Mouse (Mus musculus): Measurements from ENCODE around the gene Sh2d3c.

Gene Sh2d3c

GRCm38 (mm10) chr2:32699680-32700079 is 21.2 kb upstream of the Sh2d3c start:
- peak; percentile 43 to 58 for DNase-seq

GRCm38 (mm10) chr2:32700966-32701743 is 19.7 kb upstream of the Sh2d3c start:
- peak; percentile 41 to 73 for DNase-seq

DNA sequence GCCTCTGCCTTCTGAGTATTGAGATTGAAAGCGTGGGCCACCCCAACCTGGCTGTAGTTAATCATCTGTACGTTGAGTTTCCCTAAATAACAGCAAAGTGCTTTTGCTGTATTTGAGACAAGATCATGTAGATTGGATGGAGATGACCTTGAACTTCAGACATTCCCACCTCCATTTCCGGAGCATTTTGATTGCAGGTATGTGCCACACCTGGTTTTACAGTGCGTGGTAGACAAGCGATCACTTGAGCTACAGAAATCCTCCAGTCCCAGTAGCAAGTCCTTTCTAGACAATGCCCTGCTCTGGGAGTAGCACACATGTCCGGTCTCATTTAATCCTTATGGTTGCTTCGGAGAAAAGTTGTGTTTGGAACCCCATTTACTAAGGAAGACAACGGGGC is 17.8 kb upstream of the Sh2d3c start:
- DNase-seq: no peak

DNA sequence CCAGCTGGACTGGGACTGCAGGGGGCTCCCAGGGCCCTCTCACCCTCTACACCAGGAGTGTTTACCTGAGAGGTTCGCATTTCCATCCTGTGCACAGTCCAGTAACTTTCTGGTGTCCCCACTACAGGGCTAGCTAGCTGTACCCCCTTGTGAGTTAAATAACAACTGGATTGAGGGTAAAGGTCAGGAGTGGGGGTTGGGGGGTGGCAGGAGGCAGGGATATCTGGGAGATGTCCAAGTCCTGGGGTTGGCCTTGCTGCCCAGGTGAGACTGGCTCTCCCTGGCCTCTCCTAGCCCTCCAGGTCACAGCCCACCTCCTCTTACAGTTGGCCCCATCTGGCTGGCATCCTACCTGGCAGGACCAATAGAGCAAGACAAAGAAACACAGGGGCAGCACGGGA is 16.8 kb upstream of the Sh2d3c start, which contains the start of gene Fpgs:
Gene Fpgs (minus strand): TSS at position 125 of the 401 bp plus-strand sequence.
- DNase-seq: peak; percentile 89 to 94

DNA sequence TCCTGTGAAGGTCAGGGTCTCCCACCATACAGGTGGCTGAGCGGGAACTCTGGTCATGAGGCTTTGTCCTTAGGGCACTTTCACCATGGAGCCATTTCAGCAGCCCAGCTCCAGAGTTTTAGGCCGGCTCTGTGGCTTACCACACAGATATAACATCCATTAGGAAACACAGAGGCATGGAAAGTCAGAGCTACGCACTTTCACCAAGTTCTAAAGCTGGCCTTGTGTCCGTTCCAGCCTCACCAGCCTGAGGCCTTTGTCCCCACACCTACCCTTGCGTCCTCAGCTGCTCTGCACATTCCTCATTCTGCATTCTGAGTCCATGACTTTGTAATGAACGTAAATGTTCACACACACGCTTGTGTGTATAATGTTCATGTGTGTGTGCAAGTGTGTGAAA is 15.8 kb upstream of the Sh2d3c start:
- peak in 1 of 2 experiments; percentile 65 for DNase-seq

DNA sequence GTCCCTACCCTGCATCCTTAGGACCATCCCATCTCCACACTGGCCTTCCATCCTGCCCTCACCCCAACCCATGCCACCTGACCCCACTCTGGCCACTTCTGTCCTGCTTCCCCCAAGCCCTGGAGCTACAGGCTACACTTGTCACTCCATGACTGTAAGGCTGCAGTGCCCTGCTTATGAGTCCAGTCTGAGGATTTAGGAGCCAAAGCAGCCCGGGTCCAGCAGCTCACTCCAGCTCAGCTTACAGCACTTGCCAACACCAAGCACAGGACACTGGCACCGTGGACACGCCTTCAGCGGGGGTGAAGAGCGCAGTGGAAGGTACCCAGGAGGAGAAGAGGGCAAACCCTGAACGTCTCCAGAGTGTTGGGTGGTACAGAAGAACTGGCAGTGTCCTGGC is 13.9 kb upstream of the Sh2d3c start:
- DNase-seq: peak in 1 of 2 experiments; percentile 33

DNA sequence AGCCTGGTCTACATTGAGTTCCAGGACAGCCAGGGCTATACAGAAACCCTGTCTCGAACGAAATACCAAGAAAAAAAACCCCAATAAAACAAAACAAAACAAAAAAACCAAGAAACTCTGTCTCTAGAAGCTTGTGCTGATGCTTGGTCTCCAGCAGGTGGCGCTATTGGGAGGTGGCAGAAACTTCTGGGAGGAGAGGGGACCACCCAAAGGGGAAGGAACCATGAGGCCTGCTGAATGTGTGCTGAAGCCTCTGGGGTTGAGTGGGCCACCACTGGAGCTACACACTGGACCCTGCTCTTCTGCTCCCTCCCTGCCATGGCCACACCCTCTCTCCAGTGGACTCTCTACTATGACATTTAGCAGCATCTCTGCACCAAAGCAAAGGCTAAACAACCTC is 12.2 kb upstream of the Sh2d3c start:
- DNase-seq: peak; percentile 55 to 59

DNA sequence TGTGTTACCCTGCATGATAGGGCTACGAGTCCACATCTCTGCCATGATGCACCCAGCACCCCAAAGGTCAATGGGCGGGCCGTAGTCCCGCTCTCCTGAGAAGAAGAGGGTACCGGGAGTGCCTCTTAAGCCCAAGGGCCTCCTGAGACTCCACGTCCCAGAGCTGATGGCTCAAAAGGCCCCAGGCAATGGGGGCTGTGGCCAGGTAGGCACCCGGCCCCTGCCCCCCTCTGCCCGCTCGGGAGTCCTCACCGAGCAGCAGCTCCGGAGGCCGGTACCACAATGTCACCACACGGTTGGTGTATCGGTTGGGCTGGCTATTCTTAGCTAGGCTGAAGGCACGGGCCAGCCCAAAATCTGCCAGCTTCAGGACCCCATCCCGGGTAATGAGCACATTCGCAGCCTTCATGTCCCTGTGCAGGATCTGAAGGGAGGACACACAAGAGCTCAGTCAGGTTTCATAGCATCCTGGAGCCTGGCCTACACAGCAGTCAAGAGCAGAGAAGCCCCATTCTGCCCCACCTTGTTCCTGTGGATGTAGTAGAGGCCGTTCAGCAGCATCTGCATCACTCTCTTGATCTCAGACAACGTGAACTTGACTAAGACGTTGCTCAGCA is 11.2 kb upstream of the Sh2d3c start:
- peak in 1 of 2 experiments; percentile 48 for DNase-seq

GRCm38 (mm10) chr2:32710425-32710824 is 10.4 kb upstream of the Sh2d3c start:
- peak in 1 of 2 experiments; percentile 33 for DNase-seq

- DNase-seq: no peak
These were observed 9.4 kb upstream of the Sh2d3c start for GRCm38 (mm10) chr2:32711301-32712056.

GRCm38 (mm10) chr2:32712108-32712551 is 8.7 kb upstream of the Sh2d3c start:
- peak; percentile 84 to 90 for DNase-seq

GRCm38 (mm10) chr2:32712586-32712933 is 8.3 kb upstream of the Sh2d3c start:
- DNase-seq: peak; percentile 93 to 97

DNA sequence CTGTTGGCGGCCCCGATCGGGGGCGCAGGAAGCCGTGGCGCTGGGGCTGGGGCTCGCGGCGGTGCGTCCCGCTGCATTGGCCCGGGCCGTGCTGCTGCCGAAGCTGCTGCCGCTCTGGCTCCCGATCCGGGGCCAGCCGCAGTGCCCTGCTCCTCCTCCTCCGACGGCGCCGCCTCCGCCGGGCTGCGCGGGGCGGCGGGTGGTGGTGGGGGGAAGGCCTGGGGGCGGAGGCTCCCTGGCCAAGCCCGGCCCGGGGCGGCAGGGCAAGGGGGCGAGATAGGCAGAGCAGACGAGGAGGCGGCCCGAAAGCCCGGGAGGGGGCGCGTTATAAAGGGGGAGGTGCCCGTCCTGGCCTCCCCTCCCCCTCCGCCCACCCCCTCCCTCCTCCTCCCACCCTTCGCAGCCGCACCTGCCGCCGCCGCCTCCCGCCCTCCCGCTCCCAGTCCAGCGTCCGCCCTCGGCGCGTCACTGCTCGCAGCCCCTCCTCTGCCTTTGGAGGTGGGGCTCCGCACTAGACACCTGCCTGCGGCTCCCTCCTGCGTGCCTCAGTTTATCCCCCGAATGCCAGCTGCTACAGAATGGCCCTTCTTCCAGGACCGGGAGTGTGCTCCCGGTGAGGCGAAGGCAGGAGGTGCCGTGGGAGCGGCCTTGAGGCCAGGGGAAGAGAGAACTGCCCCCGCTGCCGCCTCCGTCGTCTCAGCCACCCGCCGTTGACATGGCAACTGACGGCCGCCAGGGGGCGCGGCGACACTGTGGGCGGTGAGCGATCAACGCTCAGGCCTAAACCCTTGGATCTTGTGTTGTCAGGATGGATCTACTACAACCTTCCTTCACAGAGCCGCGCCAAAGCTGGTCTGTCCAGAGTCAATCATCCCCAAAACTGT is 7.7 kb upstream of the Sh2d3c start, which contains the start of gene Cdk9:
Gene Cdk9 (minus strand): TSS at position 143 of the 884 bp plus-strand sequence.
- peak; percentile 91 to 96 for DNase-seq

GRCm38 (mm10) chr2:32714117-32714986 is 6.5 kb upstream of the Sh2d3c start:
- peak in 1 of 2 experiments; percentile 60 for DNase-seq

DNA sequence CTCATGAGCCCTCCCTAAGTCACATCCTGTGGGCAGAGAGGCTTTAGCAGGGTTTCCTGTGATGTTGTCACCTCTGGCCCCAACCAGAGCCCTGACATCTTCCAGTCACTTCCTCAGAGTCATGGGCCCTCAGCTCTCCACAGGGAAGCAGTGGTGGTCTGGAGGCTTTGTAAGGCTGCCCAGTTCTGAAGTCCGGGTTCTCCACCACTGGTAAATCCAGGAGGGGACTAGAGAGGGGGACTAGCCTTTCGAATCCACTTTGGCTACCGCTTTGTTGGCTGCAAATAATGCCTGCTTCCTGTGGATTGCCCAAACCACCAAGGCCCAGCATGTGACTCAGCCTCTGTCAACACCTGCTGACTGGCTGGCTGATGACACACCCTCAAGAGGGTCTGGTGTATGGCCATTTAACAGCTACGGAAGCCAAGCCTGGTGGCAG is 5.8 kb upstream of the Sh2d3c start:
- DNase-seq: peak in 1 of 2 experiments; percentile 70

DNA sequence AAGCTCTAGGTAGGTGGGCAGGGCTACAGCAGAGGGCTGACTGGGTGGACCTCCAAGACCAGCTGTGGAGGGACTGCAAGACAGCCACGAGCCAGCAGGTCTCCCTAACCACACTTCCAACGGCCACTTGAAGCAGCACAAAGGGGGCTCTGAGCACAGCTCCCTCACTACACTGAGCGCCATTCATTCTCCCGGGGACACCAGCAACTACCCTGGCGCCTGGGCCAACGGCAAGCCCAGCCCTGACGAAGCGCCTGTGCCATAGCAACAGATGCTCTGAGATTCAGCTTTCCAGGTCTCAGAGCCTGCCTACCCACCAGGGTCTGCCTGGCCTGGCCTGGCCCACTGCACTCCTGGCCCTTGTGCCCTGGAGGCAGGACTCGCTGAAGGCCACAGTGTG is 2.1 kb upstream of the Sh2d3c start:
- no peak for DNase-seq

GRCm38 (mm10) chr2:32720053-32720452 is 802 bp upstream of the Sh2d3c start:
- no peak for DNase-seq

DNA sequence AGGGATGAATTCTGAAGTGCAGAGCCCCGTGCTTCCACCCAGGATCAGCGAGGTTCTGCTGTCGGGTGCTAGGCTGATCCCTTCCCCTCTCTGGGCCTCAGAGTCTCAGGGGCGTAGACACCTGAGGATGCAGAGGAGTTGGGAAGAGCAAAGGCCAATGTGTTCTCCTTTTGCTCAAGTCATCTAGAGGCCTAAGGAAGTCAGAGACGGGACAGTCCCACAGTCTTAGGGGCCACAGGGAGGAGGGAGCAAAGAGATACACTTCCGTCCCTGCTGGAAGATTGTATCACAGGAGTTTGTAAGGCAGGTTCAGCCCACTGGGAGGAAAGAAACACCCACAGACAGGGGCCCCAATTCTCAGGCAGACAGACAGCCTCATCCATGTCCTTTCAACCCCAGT is 1.2 kb downstream of the Sh2d3c start:
- DNase-seq: no peak

DNA sequence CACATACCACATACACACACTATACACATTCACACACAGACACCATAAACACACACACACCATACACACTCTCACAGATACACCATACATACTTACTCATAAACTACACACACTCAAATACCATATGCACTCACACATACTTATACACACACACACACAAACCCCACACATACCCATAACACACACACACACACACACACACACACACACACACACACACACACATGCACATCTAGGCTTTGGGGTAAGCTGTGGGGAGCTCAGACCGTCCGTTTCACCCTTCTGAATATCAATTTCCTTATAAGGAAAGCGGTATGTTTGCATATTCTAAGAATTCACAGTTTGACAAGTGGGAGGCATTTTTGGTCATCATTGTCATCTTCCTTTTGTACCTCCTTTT is 1.7 kb downstream of the Sh2d3c start:
- no peak for DNase-seq

DNA sequence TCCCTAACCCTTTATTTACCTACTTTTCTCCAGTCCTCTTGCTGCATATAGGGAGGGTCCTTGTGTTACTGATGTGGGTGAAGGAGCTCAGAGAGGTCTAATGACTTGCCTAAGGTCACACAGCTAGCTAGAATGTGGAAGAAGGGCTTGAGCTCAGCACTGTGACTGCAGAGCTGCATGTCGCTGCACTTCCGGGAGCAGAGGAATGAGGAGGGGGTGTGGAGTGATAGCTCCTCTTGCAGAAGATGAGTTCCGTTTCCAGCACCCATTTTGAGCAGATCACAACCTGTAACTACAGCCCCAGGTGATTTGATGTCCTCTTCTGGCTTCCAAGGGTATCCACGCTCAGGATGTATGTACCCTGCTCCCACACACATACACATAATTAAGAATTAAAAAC is 3.3 kb downstream of the Sh2d3c start:
- no peak for DNase-seq

All from kidney, postnatal 25 days (tissue).